Mouse (Mus musculus) myocyte (in vitro differentiated cells): ENCODE results near the gene Inpp4b.

ENCODE experiments used
- MYOD1 ChIP-seq, 3 experiments: IDR thresholded peaks; one replicate each; pipeline ENCODE4 v1.6.1; 2011; ENCODE audit warnings: control low read depth in 2 of 3, low read depth in 2 of 3, mild to moderate bottlenecking in 2 of 3, moderate library complexity in 1 of 3; ENCODE audit not compliant: insufficient read length in 2 of 3, control insufficient read depth in 1 of 3
- POLR2A ChIP-seq: IDR thresholded peaks from one replicate; pipeline ENCODE4 v1.6.1; 2011; ENCODE audit warnings: low read depth, mild to moderate bottlenecking, control low read depth, moderate library complexity; ENCODE audit not compliant: insufficient read length

- no peak for TF ChIP-seq MYOD1 (IDR thresholded peaks at IDR 0.05; ENCODE audit: control insufficient read depth in 1 of 3, insufficient read length in 2 of 3, low read depth in 2 of 3)
- TF ChIP-seq POLR2A, result no peak
Measured at GRCm38 (mm10) chr8:81612611-81613010, 270.3 kb downstream of the Inpp4b start.
